Mouse (Mus musculus): ENCODE data around the gene Agl.

DNA sequence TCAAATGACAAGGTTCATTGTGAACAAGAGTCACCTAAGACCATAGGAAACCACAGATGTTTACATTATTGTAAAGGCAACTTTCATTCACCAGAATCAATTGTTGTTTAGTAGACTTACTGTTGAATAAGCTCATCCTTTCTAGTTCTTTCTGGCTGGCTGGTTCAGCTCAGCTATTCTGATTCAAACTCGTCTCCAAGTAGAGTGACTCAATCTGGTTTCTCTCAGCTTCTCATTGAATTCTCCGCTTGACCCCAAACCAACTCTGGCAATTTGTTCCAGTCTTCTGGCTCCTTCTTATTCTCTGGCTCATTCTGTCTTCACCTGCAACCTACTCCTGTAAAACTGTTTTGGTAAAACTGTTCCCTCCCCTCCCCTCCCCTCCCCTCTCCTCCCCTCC is 33.3 kb upstream of the Agl start:
- no peak for TF ChIP-seq CTCF (IDR thresholded peaks at IDR 0.05; ENCODE audit: low read depth)
- TF ChIP-seq EP300 (optimal IDR thresholded peaks at IDR 0.05): no peak

Data from stomach, postnatal 0 days (tissue).